Mouse (Mus musculus) MN1 (cell line): Measurements from ENCODE around the gene Spem2.

Experiments
- DNase-seq: peaks from one replicate; pipeline ENCODE4 v3.0.0-alpha.2; 2016; ENCODE audit warnings: low spot score

Spem2 gene

GRCm38 (mm10) chr11:69799394-69800137 lies 18.7 kb downstream of the Spem2 start:
- DNase-seq: peak; percentile 45

DNA sequence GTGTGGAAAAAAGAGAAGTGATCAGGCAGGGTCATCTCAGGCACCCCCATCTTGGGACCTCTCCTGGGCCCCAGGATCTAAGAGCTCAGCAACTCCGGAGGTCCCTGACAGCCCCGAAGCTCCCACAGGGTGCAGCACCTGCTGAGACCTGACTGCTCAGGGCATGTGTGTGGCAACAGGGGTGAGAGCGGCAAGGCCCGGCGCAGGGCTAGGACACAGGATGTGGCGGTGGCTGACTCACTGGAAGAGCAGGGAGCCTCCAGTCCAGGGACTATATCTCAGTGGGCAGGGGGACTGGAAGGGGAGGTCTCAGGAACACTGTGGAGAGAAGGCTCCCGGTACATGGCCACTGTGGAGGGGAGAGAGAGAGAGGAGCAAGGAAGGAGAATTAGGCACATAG lies 20.3 kb downstream of the Spem2 start:
- no peak for DNase-seq

GRCm38 (mm10) chr11:69795983-69796435 lies 22.3 kb downstream of the Spem2 start:
- no peak for DNase-seq

DNA sequence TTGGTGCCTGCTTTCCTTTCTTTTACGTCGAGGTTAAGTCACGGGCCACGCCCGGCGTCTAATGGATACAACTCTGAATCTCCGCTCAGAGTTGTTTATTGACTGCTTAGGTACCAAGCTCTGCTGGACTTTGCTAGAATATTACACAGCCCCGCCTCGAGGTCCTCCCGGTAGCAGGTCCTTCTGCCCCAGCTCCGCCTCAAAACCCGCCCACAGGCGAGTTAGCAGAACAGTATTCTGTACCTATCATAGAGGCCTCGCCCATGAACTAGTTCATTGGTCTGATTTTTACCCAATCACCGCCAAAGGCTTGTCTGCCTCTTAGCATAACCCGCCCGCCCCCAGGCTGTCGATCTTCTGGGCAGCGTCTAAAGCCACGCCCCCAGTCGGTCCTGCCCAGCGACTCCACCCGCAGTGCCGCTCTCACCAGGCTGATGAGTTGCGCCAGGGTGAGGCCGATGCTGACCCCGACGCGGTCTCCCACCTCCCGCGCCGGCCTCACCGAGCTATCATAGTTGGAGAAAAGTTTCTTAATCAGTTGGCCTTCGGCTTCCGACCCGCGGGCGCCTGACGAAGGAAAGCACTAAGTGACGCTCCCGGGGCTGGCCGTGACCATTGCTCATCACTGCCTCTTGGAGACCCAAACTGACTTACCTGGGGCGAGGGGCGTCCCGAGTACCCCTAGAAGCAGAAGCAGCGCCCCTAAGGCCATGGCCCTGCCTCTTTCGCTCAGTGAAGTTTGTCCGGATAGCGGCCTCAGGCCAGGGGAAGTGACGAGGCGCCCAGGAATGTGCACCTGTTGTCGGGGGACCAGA lies 22.9 kb downstream of the Spem2 start, which contains the start of gene Chrnb1:
Chrnb1 (minus strand) TSS at position 776 of the 815 bp plus-strand sequence.
- DNase-seq: peak; percentile 94

- no peak for DNase-seq
These were observed 24.8 kb downstream of the Spem2 start for GRCm38 (mm10) chr11:69793429-69793828.

DNA sequence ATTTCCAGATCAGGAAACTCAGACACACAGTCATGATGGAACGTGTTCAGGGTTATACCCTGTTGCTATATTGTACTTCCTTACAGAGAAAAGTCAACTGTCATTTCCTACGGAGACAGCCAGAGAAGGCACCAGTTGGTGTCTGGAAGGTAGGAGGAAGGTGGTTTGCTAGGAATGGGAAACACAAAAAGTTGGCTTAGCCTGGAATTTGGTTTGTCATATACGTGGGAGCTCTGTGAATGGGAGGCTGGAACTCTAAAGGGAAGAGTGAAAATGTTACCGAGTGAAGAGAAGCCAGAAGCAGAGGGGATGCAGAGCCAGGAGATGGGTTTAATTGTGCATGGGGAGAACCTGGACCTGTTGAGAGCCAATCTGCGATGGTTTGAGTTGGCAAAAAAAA lies 26.8 kb downstream of the Spem2 start:
- DNase-seq: no peak

GRCm38 (mm10) chr11:69789431-69789830 lies 28.8 kb downstream of the Spem2 start:
- DNase-seq: no peak

DNA sequence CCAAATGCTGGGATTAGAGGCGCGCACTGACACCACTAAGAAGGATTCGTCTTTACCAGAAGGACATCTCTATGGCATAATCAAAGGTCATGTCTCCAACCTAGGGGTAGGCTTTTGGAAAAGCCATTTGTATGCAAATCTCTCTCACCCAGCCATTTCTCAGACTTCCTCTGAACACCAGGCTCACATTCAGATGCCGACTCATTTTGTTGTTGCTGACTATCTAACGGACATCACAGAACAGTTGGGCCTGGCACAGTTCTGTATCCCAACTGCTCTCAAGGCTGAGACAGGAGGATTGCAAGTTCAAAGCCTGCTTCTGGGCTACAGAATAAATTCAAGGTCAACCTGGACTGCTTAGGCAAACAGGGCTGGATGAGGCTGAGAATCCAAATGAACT lies 31.0 kb downstream of the Spem2 start:
- DNase-seq: no peak

GRCm38 (mm10) chr11:69784793-69785272 lies 33.4 kb downstream of the Spem2 start:
- DNase-seq: no peak

DNA sequence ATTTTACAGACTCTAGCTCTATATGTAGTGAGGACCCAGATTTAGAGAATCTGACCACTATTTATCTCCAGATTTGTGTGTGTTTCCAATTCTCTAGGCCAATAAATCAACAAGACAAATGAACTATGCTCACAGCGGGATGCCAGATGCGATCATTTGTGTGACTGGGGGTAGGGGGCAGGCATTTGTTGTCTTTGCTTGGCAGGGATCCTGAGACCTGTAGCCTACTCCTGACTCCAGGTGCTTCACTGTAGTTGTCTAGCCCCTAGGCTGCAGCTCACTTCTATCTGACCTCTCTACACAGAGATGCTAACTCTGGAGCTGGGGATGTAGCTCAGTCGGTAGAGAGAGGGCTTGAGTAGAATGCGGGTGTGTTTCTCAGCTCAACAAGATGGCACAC lies 36.4 kb downstream of the Spem2 start:
- no peak for DNase-seq

DNA sequence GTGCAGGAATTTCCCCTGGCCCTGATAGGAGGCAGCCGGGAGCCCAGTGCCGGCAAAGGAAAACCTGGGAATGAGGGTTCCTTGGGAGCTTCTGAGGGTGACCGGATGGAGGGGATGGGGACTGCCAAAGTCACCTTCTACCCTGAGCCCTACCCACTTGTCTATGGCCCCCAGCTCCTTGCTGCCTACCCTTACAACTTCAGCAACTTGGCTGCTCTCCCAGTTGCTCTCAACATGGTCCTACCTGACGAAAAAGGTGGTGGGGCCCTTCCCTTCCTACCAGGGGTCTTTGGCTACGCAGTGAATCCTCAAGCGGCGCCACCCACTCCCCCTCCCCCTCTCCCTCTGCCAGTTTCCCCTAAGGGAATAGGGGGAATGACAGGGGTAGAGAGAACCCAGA lies 39.3 kb downstream of the Spem2 start:
- no peak for DNase-seq

- no peak for DNase-seq
These were observed 39.8 kb downstream of the Spem2 start for GRCm38 (mm10) chr11:69778258-69778982.

- no peak for DNase-seq
These were observed 40.6 kb downstream of the Spem2 start for GRCm38 (mm10) chr11:69777504-69778257.

DNA sequence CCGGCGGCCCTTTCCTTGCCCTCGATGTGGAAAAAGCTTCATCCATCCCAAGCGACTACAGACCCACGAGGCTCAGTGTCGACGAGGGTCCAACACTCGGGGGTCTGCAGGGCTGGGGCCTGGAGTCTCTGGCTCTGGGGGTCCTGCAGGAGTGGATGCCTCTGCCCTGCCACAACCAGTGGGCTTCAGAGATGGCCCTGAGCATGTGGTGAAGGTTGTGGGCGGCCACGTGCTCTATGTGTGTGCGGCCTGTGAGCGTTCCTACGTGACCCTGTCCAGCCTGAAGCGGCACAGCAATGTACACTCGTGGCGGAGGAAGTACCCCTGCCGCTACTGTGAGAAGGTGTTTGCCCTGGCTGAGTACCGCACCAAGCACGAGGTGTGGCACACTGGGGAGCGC lies 41.8 kb downstream of the Spem2 start:
- DNase-seq: no peak

- no peak for DNase-seq
These were observed 42.5 kb downstream of the Spem2 start for GRCm38 (mm10) chr11:69775716-69776115.

DNA sequence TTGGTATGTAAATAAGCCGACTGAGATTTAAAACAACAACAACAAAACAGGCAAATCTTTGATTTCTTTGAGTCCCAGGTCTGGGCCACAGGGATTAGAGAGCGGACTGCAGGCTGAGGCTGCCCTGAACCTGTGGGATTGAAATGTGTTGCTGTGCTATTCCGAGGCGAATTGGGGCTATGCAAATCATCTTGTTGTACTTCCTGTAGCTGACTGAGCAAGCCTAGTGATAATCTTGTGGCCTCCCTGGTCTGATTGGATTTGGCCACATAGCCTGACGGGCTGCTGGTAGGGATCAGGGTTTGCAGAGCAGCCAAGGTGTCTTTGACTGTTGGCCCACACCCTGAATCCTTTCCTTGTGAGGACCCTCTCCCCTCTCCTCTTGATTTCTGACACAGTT lies 43.3 kb downstream of the Spem2 start:
- no peak for DNase-seq

- no peak for DNase-seq
These were observed 50.7 kb downstream of the Spem2 start for GRCm38 (mm10) chr11:69767625-69767909.

DNA sequence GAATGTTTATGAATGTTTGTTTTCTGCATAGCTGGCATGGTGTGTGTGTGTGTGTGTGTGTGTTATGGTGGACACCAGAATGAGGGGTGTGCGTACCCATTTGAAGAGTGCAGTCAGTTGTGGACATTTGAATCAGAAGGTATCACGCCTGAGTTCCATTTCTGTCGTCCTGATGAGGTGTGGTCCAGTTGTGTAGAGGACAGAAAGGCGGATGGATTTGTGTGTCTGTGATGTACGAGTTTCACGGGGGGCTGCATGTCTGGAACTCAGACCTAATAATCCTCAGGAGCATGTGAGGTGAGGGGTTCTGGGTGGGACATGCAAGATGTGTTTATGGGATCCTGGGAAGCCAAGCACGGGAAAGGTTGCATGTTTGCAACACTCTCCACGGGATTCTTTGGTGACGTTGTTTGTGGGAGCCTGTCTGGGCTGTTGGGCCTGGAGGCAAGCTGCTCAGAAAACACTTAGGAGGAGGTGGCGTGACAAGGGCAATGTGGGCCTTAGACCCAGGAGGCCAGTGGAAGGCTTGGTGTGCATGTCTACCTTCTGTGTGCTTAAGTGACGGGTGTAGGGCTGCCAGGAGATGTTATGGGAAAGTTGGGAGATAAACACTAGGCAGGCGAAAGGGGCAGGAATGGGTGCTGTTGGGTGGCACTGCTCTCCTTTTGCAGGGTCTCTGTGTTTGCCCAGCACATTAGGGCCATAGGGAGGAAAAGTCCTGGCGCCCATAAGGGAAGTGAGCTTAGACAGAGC lies 51.2 kb downstream of the Spem2 start:
- no peak for DNase-seq
